Mouse (Mus musculus): Measurements from ENCODE around the gene Tlcd1.

Gene Tlcd1

GRCm38 (mm10) chr11:78194411-78195100 lies 18.0 kb downstream of the Tlcd1 start:
- peak; percentile 87 to 97 for DNase-seq (ENCODE audit: inconsistent age in 2 of 2, low spot score in 1 of 2)

GRCm38 (mm10) chr11:78195101-78195863 lies 18.8 kb downstream of the Tlcd1 start:
- DNase-seq (ENCODE audit: inconsistent age in 2 of 2, low spot score in 1 of 2), result no peak

GRCm38 (mm10) chr11:78202372-78202771 lies 25.9 kb downstream of the Tlcd1 start:
- DNase-seq (ENCODE audit: inconsistent age in 2 of 2, low spot score in 1 of 2), result no peak

GRCm38 (mm10) chr11:78204287-78204686 lies 27.8 kb downstream of the Tlcd1 start:
- peak; percentile 48 to 84 for DNase-seq (ENCODE audit: inconsistent age in 2 of 2, low spot score in 1 of 2)

GRCm38 (mm10) chr11:78205361-78206206 lies 29.1 kb downstream of the Tlcd1 start:
- no peak for DNase-seq (ENCODE audit: inconsistent age in 2 of 2, low spot score in 1 of 2)

GRCm38 (mm10) chr11:78207190-78207589 lies 30.7 kb downstream of the Tlcd1 start:
- DNase-seq (ENCODE audit: inconsistent age in 2 of 2, low spot score in 1 of 2), result no peak

- DNase-seq (ENCODE audit: inconsistent age in 2 of 2, low spot score in 1 of 2), result peak; percentile 67 to 85
Observed at GRCm38 (mm10) chr11:78209886-78210285, 33.4 kb downstream of the Tlcd1 start.

GRCm38 (mm10) chr11:78210615-78211014 lies 34.1 kb downstream of the Tlcd1 start:
- peak in 1 of 2 experiments; percentile 72 for DNase-seq (ENCODE audit: inconsistent age in 2 of 2, low spot score in 1 of 2)

GRCm38 (mm10) chr11:78211513-78211912 lies 35.0 kb downstream of the Tlcd1 start:
- no peak for DNase-seq (ENCODE audit: inconsistent age in 2 of 2, low spot score in 1 of 2)

GRCm38 (mm10) chr11:78213086-78213817 lies 36.7 kb downstream of the Tlcd1 start:
- DNase-seq (ENCODE audit: inconsistent age in 2 of 2, low spot score in 1 of 2), result no peak

GRCm38 (mm10) chr11:78215709-78216317 lies 39.3 kb downstream of the Tlcd1 start:
- DNase-seq (ENCODE audit: inconsistent age in 2 of 2, low spot score in 1 of 2), result no peak

- no peak for DNase-seq (ENCODE audit: inconsistent age in 2 of 2, low spot score in 1 of 2)
Observed at GRCm38 (mm10) chr11:78223586-78223985, 47.1 kb downstream of the Tlcd1 start.

All from adrenal gland, adult (tissue).